Mouse (Mus musculus) left cerebral cortex, postnatal 10 days (tissue): ENCODE data around the gene Pcp4. TPM values are rescaled to one million over a fixed set of nuclear protein-coding genes. Genes with fewer than 3 reads are reported as not detected.
"Not testable (repeated sequence)": the region's sequence is repeated elsewhere in the genome, so short reads cannot be mapped to it uniquely, and the experiment has no call there.

Source experiments
- DNase-seq, 2 experiments: peaks; one replicate each; pipeline ENCODE4 v3.0.0; 2021 to 2022; ENCODE audit warnings: low spot score in 2 of 2, mixed read lengths in 1 of 2; ENCODE audit errors: extremely low spot score in 1 of 2
- intact Hi-C: fragments of 180-260 bp; cut with DNase I; formaldehyde crosslinking; loops from one replicate; pipeline ENCODE4 v1.15.1; 2025
- total RNA-seq, 2 experiments: library from RNA; stranded (reverse); gene quantifications; 2 replicates each; pipeline ENCODE4 v1.2.3; 2021

Gene Pcp4
- total RNA-seq = 100 to 1,000 TPM; 421 to 559 TPM

- DNase-seq = peak; percentile 85 to 90
- intact Hi-C loops = loop anchor here (2.0 kb wide), 1 partner anchor 143 kb away; no protein-coding TSS in a partner anchor
Measured at GRCm38 (mm10) chr16:96467445-96467844, at the start of gene Pcp4. Gene Pcp4 (plus strand): TSS chr16:96467606.

DNA sequence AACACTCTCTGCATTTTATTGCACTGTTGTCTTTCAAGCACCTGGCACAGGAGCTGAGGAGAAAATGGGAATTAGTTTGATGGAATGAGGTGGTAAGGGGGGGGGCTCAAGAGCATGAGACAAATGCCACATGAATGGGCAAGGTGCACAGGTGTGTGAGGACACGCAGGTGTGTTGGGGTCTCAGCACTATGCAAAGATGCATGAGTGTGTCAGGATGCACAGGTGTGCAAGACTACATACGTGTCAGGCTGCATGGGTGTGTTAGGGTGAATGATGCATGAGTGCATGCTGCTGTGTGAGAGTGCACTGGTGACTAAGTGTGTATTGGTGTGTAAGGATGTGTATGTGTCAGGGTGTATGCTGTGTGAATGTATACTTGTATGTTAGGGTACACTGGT lies 42.4 kb upstream of the Pcp4 start:
- intact Hi-C loops = no loop called here
- no peak for DNase-seq

GRCm38 (mm10) chr16:96426671-96427070 lies 40.7 kb upstream of the Pcp4 start:
- no peak for DNase-seq
- intact Hi-C loops = no loop called here

- intact Hi-C loops = no loop called here
- no peak for DNase-seq
Measured at GRCm38 (mm10) chr16:96429046-96429445, 38.4 kb upstream of the Pcp4 start.

- intact Hi-C loops = no loop called here
- no peak for DNase-seq
Measured at GRCm38 (mm10) chr16:96433266-96433665, 34.1 kb upstream of the Pcp4 start.

DNA sequence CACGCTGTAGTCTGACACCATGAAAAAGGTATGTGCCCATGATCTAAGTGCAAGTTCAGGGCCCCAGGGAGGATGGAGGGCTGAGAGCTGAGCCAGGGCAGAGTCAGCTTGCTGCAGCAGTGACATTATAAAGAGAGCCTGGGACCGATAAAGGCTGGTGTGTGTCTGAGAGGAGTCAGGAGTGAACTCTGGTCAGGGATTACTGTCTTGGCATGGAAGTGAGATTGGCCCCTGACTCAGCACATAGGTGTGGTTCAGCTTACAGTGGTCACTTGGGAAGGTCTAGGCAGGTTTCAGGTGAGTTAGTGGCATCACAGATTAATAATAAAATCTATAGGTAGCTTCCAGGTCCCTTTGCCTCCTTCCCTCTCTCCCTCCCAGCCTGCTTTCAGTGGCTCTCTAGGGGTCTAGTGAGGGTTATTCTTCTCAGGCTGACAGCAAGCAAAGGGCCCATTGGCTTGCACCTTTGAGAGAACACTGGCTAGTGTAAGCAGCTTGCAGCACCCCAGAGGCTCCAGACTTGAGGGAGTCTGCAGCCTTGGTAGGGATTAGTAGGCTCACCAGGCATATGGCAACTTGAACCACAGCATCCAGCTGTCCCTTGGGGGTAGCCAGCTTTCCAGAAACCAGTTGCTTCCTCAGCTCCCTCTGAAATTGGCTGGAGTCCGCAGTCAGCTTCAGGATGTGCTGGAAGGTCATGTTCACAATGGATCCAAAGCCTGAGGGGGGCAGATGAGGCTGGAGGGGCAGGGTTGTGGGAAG lies 33.2 kb upstream of the Pcp4 start:
- DNase-seq = no peak
- intact Hi-C loops = no loop called here

DNA sequence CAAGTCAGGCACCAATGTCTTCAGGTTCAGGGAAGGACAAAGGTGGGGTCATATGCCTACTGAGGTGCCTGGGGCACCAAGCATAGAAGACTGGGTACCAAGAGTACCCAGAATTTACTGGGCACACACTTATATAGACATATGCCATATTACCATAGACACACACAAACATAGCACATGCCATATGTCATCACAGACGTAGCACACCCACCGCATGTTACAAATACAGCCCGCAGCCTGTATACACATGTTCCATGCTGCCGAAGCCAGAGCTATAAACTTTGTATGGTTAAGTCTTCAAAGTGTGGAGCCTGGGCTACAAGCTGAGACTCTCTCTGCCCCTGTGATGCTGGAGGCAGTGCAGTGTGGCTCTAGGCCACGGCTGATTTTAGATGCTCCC lies 28.5 kb upstream of the Pcp4 start:
- intact Hi-C loops = no loop called here
- peak in 1 of 2 experiments; percentile 20 for DNase-seq

DNA sequence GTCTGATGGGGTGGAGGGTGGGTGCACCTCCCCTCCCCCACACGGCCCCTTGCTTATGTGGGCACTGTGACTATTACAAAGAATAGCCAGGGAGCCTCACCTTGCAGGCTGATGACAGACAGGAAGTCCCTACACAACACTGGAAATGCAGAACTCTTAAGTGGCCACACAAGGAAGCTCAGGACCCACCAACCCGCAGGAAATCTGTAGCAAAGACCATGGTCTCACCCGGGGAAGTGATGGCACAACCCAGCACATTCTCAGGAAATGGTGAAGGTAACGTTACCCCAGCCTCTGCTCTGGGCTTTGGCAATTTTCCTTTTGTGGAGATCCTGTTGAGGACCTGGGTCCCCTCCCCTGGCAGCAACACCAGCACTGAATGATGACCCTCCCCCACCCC lies 27.7 kb upstream of the Pcp4 start:
- DNase-seq = no peak
- intact Hi-C loops = no loop called here

GRCm38 (mm10) chr16:96440871-96441270 lies 26.5 kb upstream of the Pcp4 start:
- DNase-seq = no peak
- intact Hi-C loops = no loop called here

- intact Hi-C loops = no loop called here
- DNase-seq = no peak
Measured at GRCm38 (mm10) chr16:96441826-96442225, 25.6 kb upstream of the Pcp4 start.

GRCm38 (mm10) chr16:96443468-96443867 lies 23.9 kb upstream of the Pcp4 start, which contains the start of gene Itgb2l:
Gene Itgb2l (minus strand): TSS chr16:96443619.
- intact Hi-C loops = no loop called here
- no peak for DNase-seq

- DNase-seq, intact Hi-C loops: not testable (repeated sequence)
Measured at GRCm38 (mm10) chr16:96450871-96451270, 16.5 kb upstream of the Pcp4 start.

DNA sequence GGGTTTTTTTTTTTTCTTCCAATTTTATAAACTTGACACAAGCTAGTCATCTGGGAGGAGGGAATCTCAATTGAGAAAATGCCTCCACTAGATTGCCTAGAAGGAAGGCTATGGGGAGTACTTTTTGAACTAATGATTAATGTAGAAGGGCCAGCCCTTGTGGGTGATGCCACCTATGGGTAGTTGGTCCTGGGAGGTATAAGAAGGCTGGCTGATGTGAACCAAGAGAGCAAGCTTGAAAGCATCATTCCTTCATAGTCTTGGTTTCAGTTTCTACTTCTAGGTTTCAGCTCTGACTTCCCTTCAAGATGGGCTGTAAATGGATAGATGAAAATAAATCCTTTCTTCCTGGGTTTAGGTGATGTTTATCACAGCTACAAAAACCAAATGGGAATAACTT lies 13.3 kb upstream of the Pcp4 start:
- DNase-seq = no peak
- intact Hi-C loops = no loop called here

DNA sequence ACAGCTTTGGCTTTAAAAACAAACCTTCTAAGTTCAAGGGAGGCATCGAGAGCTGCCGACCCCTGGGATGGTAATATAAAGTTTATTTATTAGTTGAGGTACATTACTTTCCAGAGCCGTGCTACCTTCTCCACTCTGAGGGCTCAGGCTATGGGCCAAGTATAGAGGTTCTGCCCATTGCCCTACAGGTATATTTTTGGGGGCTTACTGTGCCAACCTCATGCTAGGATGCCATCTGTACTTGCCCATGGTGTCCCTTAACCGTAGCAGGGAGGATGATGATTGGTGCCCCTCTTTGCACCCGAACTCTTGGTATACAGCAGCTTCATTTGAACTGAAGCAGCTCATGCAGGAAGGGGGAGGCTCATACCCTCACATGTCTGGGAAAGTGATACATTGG lies 9.8 kb upstream of the Pcp4 start:
- no peak for DNase-seq
- intact Hi-C loops = no loop called here

DNA sequence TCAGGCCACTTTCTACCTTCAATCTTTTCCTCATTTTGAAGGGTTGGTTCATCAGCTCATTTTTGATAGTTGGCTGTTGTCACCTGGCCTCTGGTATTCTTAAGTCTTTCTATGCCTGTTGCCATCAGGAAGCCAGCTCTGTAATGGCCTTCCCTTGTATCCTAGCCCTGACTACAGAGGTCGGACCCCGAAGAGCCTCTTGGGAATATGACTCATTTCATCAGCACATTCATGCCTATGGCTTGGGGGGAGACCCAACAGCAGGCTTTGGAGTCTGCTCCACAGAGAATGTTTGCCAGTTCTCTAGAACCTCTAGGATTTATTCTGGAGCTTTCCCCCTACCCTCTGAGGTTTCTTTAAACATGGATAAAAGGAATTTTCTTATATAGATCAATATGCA lies 8.1 kb upstream of the Pcp4 start:
- intact Hi-C loops = no loop called here
- DNase-seq = no peak

GRCm38 (mm10) chr16:96460788-96461187 lies 6.6 kb upstream of the Pcp4 start:
- intact Hi-C loops = no loop called here
- DNase-seq = no peak

DNA sequence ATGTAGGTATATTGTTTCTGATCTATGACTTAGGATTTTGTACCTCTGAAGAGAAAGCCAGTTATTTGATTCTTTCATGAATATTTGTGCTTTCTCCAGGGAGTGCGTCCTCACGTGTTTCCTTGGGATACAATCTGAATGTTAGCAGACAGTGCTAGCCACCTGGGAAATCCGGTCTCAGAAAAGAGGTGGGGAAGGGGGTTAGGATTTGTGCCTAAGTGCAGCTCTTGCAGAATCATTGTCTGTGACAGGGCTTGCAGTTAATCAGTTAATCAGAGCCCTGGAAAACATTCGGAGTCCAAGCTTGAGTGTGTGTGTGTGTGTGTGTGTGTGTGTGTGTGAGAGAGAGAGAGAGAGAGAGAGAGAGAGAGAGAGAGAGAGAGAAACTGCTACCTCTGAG lies 605 bp downstream of the Pcp4 start:
- intact Hi-C loops = loop anchor here (2.0 kb wide), 1 partner anchor 203 kb away; no protein-coding TSS in a partner anchor
- no peak for DNase-seq

GRCm38 (mm10) chr16:96468698-96469097 lies 1.3 kb downstream of the Pcp4 start:
- DNase-seq = peak; percentile 65 to 80
- intact Hi-C loops = loop anchor here (2.0 kb wide), 1 partner anchor 202 kb away; no protein-coding TSS in a partner anchor

GRCm38 (mm10) chr16:96469640-96470039 lies 2.2 kb downstream of the Pcp4 start:
- peak in 1 of 2 experiments; percentile 52 for DNase-seq
- intact Hi-C loops = loop anchor here (2.0 kb wide), 1 partner anchor 201 kb away; no protein-coding TSS in a partner anchor

DNA sequence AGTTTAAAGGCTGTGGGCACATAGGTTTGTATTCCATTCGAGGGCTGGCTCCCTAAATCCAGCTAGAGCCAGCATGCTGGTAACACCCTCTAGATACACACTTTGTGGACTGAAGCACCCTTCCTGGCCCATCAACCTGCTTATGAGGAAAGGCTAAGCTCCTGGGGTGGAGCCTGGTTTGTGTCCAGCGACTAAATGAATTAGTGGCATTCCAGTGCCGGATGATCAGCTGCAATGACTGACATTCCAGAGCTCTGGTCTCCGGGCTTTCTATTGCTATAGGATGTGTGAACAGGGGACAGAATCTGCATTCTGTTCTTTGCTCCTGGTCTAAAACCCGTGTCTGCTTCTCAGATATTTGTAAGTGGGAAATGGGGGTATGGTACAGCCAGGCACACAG lies 5.0 kb downstream of the Pcp4 start:
- DNase-seq = no peak
- intact Hi-C loops = no loop called here

- no peak for DNase-seq
- intact Hi-C loops = no loop called here
Measured at GRCm38 (mm10) chr16:96472816-96473215, 5.4 kb downstream of the Pcp4 start.
